Mouse (Mus musculus): ENCODE data around the gene Ttc30b. TPM values are rescaled to one million over a fixed set of nuclear protein-coding genes. Genes with fewer than 3 reads are reported as not detected.

The Ttc30b gene
- polyA plus RNA-seq, 1 experiment from 2014 or later = 1.6 TPM

GRCm38 (mm10) chr2:75923807-75924340 lies 14.5 kb downstream of the Ttc30b start:
- Histone ChIP-seq H3K4me3 (ENCODE audit: low read depth, low read length) (no peak overlapping the region), H3K27me3 (ENCODE audit: insufficient read depth, low read length) (no peaks in the 10 kb centered on the region), H3K9ac (replicated peaks) (no peak overlapping the region), H3K36me3 (replicated peaks; ENCODE audit: insufficient read depth, low read length) (peaks cover 16% of the 10 kb centered on the region), H3K4me2 (ENCODE audit: low read depth, low read length) (no peak overlapping the region), H3K27ac (ENCODE audit: low read depth) (no peak overlapping the region), H3K4me1 (ENCODE audit: insufficient read depth) (no peaks in the 10 kb centered on the region), H3K9me3 (ENCODE audit: low read length) (no peaks in the 10 kb centered on the region)
- ATAC-seq (no peak), DNase-seq (no peak)
- TF ChIP-seq CTCF (IDR thresholded peaks at IDR 0.05; ENCODE audit: low read depth) (no peak), EP300 (IDR thresholded peaks at IDR 0.05; ENCODE audit: low read depth) (no peak)
- WGBS (ENCODE audit: insufficient replicate concordance) = 90% methylated on average over 4 of the region's 4 CpGs

DNA sequence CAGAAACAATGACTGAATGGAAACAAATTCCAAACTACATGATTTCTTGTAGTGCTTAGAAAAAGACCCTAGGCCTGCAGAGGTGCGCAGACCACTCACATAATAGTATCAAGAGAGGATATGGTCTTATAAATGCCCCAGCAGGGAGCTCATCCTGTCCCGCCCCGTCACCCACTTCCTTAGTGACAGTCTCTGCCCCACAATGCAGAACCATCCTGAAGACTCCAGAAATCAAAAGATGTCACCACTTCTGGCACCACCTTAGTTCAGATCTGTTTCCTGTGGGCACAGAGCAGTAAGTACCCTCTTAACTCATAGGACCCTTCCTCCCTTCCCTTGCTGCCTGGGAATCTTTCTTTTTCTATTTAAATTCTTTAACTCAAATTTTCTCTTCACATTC lies 23.3 kb downstream of the Ttc30b start:
- Histone ChIP-seq H3K9me3 (ENCODE audit: low read length) (no peaks in the 10 kb centered on the region), H3K4me2 (ENCODE audit: low read depth, low read length) (no peak overlapping the region), H3K4me1 (ENCODE audit: insufficient read depth) (no peaks in the 10 kb centered on the region), H3K9ac (replicated peaks) (no peak overlapping the region), H3K27ac (ENCODE audit: low read depth) (no peak overlapping the region), H3K36me3 (replicated peaks; ENCODE audit: insufficient read depth, low read length) (peaks cover 30% of the 10 kb centered on the region), H3K4me3 (ENCODE audit: low read depth, low read length) (no peak overlapping the region), H3K27me3 (ENCODE audit: insufficient read depth, low read length) (no peaks in the 10 kb centered on the region)
- no peak for TF ChIP-seq CTCF (IDR thresholded peaks at IDR 0.05; ENCODE audit: low read depth)
- no peak for TF ChIP-seq EP300 (IDR thresholded peaks at IDR 0.05; ENCODE audit: low read depth)
- WGBS (ENCODE audit: insufficient replicate concordance) = 74% methylated on average over 3 of the region's 3 CpGs
- ATAC-seq (no peak), DNase-seq (no peak)

- DNase-seq (no peak), ATAC-seq (no peak)
- 60% methylated on average over 1 of the region's 1 CpGs for WGBS (ENCODE audit: insufficient replicate concordance)
- Histone ChIP-seq H3K9ac (replicated peaks) (no peak overlapping the region), H3K27me3 (ENCODE audit: insufficient read depth, low read length) (no peaks in the 10 kb centered on the region), H3K27ac (ENCODE audit: low read depth) (no peak overlapping the region), H3K4me1 (ENCODE audit: insufficient read depth) (no peaks in the 10 kb centered on the region), H3K4me2 (ENCODE audit: low read depth, low read length) (no peak overlapping the region), H3K4me3 (ENCODE audit: low read depth, low read length) (no peak overlapping the region), H3K36me3 (replicated peaks; ENCODE audit: insufficient read depth, low read length) (peaks cover 37% of the 10 kb centered on the region), H3K9me3 (ENCODE audit: low read length) (no peaks in the 10 kb centered on the region)
- TF ChIP-seq CTCF (IDR thresholded peaks at IDR 0.05; ENCODE audit: low read depth) (no peak), EP300 (IDR thresholded peaks at IDR 0.05; ENCODE audit: low read depth) (no peak)
Measured at GRCm38 (mm10) chr2:75907142-75907541, 31.2 kb downstream of the Ttc30b start.

GRCm38 (mm10) chr2:75901869-75902268 lies 36.5 kb downstream of the Ttc30b start:
- DNase-seq (no peak), ATAC-seq (no peak)
- H3K27ac ChIP-seq (ENCODE audit: low read depth) = no peak overlapping the region
- H3K27me3 ChIP-seq (ENCODE audit: insufficient read depth, low read length) = no peaks in the 10 kb centered on the region
- no peak overlapping the region for H3K9ac ChIP-seq (replicated peaks)
- H3K36me3 ChIP-seq (replicated peaks; ENCODE audit: insufficient read depth, low read length) = peaks cover 25% of the 10 kb centered on the region
- no peak overlapping the region for H3K4me3 ChIP-seq (ENCODE audit: low read depth, low read length)
- no peak overlapping the region for H3K4me2 ChIP-seq (ENCODE audit: low read depth, low read length)
- peaks cover 2% of the 10 kb centered on the region; the same call in 1 of the 2 replicates for H3K9me3 ChIP-seq (ENCODE audit: low read length)
- TF ChIP-seq CTCF (IDR thresholded peaks at IDR 0.05; ENCODE audit: low read depth) (no peak), EP300 (IDR thresholded peaks at IDR 0.05; ENCODE audit: low read depth) (no peak)
- H3K4me1 ChIP-seq (ENCODE audit: insufficient read depth) = no peaks in the 10 kb centered on the region
- WGBS (ENCODE audit: insufficient replicate concordance) = 79% methylated on average over 9 of the region's 9 CpGs

DNA sequence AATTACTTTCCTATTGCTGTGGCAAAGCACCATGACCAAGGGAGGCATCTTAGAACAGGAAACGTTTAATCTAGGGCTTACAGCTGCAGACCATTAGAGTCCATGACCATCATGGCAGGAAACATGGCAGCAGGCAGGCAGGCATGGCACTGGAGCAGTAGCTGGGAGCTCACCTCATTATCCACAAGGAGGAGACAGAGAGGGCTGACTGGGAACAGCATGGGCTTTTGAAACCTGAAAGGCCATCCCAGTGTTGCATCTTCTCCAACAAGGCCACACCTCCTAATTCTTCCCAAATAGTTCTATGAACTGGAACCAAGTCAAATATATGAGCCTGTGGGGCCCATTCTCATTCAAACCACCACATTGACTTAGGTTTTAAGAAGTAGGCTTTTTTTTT lies 38.1 kb downstream of the Ttc30b start:
- 87% methylated on average over 1 of the region's 1 CpGs for WGBS (ENCODE audit: insufficient replicate concordance)
- Histone ChIP-seq H3K36me3 (replicated peaks; ENCODE audit: insufficient read depth, low read length) (peaks cover 24% of the 10 kb centered on the region), H3K9ac (replicated peaks) (no peak overlapping the region), H3K9me3 (ENCODE audit: low read length) (peaks cover 2% of the 10 kb centered on the region; the same call in 1 of the 2 replicates), H3K27ac (ENCODE audit: low read depth) (no peak overlapping the region), H3K4me1 (ENCODE audit: insufficient read depth) (no peaks in the 10 kb centered on the region), H3K4me3 (ENCODE audit: low read depth, low read length) (no peak overlapping the region), H3K27me3 (ENCODE audit: insufficient read depth, low read length) (no peaks in the 10 kb centered on the region), H3K4me2 (ENCODE audit: low read depth, low read length) (no peak overlapping the region)
- DNase-seq = no peak
- TF ChIP-seq CTCF (IDR thresholded peaks at IDR 0.05; ENCODE audit: low read depth) = no peak
- no peak for TF ChIP-seq EP300 (IDR thresholded peaks at IDR 0.05; ENCODE audit: low read depth)
- ATAC-seq = no peak

DNA sequence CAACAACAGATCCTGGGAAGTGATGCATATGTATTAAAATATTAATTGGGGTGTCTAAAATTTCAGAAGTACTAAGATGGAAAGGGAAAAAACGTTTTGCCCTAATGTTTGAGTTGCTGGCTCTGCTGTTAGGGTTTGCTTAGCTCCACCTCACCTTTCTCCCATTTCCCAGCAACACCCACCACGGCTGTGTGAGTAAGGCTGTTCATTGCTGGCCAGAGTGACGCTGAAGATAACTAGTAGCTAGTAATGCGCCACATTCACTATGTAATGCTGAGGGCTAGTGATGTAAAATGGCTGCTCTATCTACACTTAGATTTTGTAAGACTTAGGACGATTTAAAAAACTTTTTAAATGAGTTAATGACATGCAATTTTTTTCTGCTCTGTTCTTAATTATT lies 42.7 kb downstream of the Ttc30b start:
- H3K4me2 ChIP-seq (ENCODE audit: low read depth, low read length) = no peak overlapping the region
- ATAC-seq = no peak

More for the DNA sequence above, 42.7 kb downstream of the Ttc30b start:
- TF ChIP-seq EP300 (IDR thresholded peaks at IDR 0.05; ENCODE audit: low read depth) (no peak), CTCF (IDR thresholded peaks at IDR 0.05; ENCODE audit: low read depth) (no peak)
- no peak for DNase-seq
- Histone ChIP-seq H3K36me3 (replicated peaks; ENCODE audit: insufficient read depth, low read length) (peaks cover 15% of the 10 kb centered on the region), H3K27ac (ENCODE audit: low read depth) (no peak overlapping the region), H3K9ac (replicated peaks) (no peak overlapping the region), H3K9me3 (ENCODE audit: low read length) (peaks cover 2% of the 10 kb centered on the region; the same call in 1 of the 2 replicates), H3K4me3 (ENCODE audit: low read depth, low read length) (no peak overlapping the region), H3K27me3 (ENCODE audit: insufficient read depth, low read length) (no peaks in the 10 kb centered on the region), H3K4me1 (ENCODE audit: insufficient read depth) (no peaks in the 10 kb centered on the region)
- WGBS (ENCODE audit: insufficient replicate concordance) = 82% methylated on average over 5 of the region's 5 CpGs
